Mouse (Mus musculus) MEL (cell line): ENCODE data around the gene Gm20696. TPM values are rescaled to one million over a fixed set of nuclear protein-coding genes. Genes with fewer than 3 reads are reported as not detected.

ENCODE experiments used
- DNase-seq: peaks from one replicate; pipeline ENCODE4 v3.0.0; 2011; ENCODE audit warnings: low read depth, low spot score
- H3K27ac ChIP-seq: 2 replicates; pipeline ENCODE4 v1.5.1; 2012; ENCODE audit warnings: low read depth, mild to moderate bottlenecking, control low read depth, low read length, moderate library complexity; ENCODE audit not compliant: control insufficient read depth
- H3K27me3 ChIP-seq, 2 experiments: fragments of 150-350 bp in 1 of 2; sonication (generic) in 1 of 2; 2 replicates each; pipeline ENCODE4 v1.6.1; 2012; ENCODE audit warnings: low read length in 2 of 2, mild to moderate bottlenecking in 2 of 2, improper control_type of control experiment in 1 of 2, moderate library complexity in 1 of 2; ENCODE audit not compliant: insufficient read depth in 2 of 2, control insufficient read depth in 1 of 2
- H3K36me3 ChIP-seq, 2 experiments: 2 replicates each; pipeline ENCODE4 v1.6.1; 2012 to 2014; ENCODE audit warnings: low read length in 2 of 2, improper control_type of control experiment in 1 of 2, inconsistent platforms in 1 of 2, mild to moderate bottlenecking in 1 of 2; ENCODE audit not compliant: insufficient read depth in 2 of 2, control insufficient read depth in 1 of 2
- H3K4me1 ChIP-seq, 2 experiments: fragments of 150-350 bp in 1 of 2; sonication (generic) in 1 of 2; 2 replicates each; pipeline ENCODE4 v1.6.1; 2012; ENCODE audit warnings: low read length in 2 of 2, improper control_type of control experiment in 1 of 2, mild to moderate bottlenecking in 1 of 2; ENCODE audit not compliant: insufficient read depth in 2 of 2, control insufficient read depth in 1 of 2
- H3K4me3 ChIP-seq, 2 experiments: fragments of 150-350 bp in 1 of 2; sonication (generic) in 1 of 2; 2 replicates each; pipeline ENCODE4 v1.5.1; 2012; ENCODE audit warnings: low read depth in 2 of 2, low read length in 2 of 2, mild to moderate bottlenecking in 2 of 2, moderate library complexity in 2 of 2, control low read depth in 1 of 2, improper control_type of control experiment in 1 of 2; ENCODE audit not compliant: control insufficient read depth in 1 of 2, insufficient read depth in 1 of 2
- H3K79me2 ChIP-seq: 2 replicates; pipeline ENCODE4 v1.6.1; 2012; ENCODE audit warnings: mild to moderate bottlenecking, low read length, moderate library complexity; ENCODE audit not compliant: control insufficient read depth, poor library complexity, insufficient read depth
- H3K9ac ChIP-seq: 2 replicates; pipeline ENCODE4 v1.6.1; 2012; ENCODE audit warnings: low read depth, mild to moderate bottlenecking, control low read depth, low read length, moderate library complexity; ENCODE audit not compliant: control insufficient read depth, poor library complexity, severe bottlenecking
- H3K9me3 ChIP-seq: fragments of 150-350 bp; sonication (generic); replicated peaks from 2 replicates; pipeline ENCODE4 v1.6.1; 2012; ENCODE audit warnings: mild to moderate bottlenecking, low read length, improper control_type of control experiment, moderate library complexity; ENCODE audit not compliant: insufficient read depth
- CHD1 ChIP-seq: IDR thresholded peaks from 2 replicates; pipeline ENCODE4 v1.6.1; 2012; ENCODE audit warnings: low read depth, mild to moderate bottlenecking, inconsistent platforms, low read length, improper control_type of control experiment
- CHD2 ChIP-seq: IDR thresholded peaks from 2 replicates; pipeline ENCODE4 v1.6.1; 2011; ENCODE audit warnings: low read length, improper control_type of control experiment
- CTCF ChIP-seq, 3 experiments: IDR thresholded peaks in 2 of 3; conservative IDR thresholded peaks in 1 of 3; 2 replicates each; pipeline ENCODE4 v1.5.1; 2011 to 2012; ENCODE audit warnings: low read length in 3 of 3, low read depth in 2 of 3, mild to moderate bottlenecking in 2 of 3, improper control_type of control experiment in 1 of 3, inconsistent platforms in 1 of 3, mixed read lengths in 1 of 3, moderate library complexity in 1 of 3; ENCODE audit not compliant: control insufficient read depth in 1 of 3, insufficient read depth in 1 of 3, poor library complexity in 1 of 3, severe bottlenecking in 1 of 3
- E2F4 ChIP-seq: IDR thresholded peaks from 2 replicates; pipeline ENCODE4 v1.6.1; 2011; ENCODE audit warnings: low read depth, low read length, improper control_type of control experiment, borderline replicate concordance
- ELF1 ChIP-seq: IDR thresholded peaks from 2 replicates; pipeline ENCODE4 v1.6.1; 2014; ENCODE audit warnings: low read depth, mild to moderate bottlenecking, inconsistent platforms, low read length, improper control_type of control experiment, moderate library complexity
- EP300 ChIP-seq, 2 experiments: IDR thresholded peaks; 2 replicates each; pipeline ENCODE4 v1.6.1; 2011; ENCODE audit warnings: improper control_type of control experiment in 2 of 2, low read length in 2 of 2, low read depth in 1 of 2, mild to moderate bottlenecking in 1 of 2
- ETS1 ChIP-seq: IDR thresholded peaks from 2 replicates; pipeline ENCODE4 v1.6.1; 2012; ENCODE audit warnings: low read depth, mild to moderate bottlenecking, inconsistent platforms, low read length, improper control_type of control experiment, moderate library complexity
- GABPA ChIP-seq: IDR thresholded peaks from 2 replicates; pipeline ENCODE4 v1.6.1; 2012; ENCODE audit warnings: low read depth, mild to moderate bottlenecking, inconsistent platforms, low read length, improper control_type of control experiment, moderate library complexity
- GATA1 ChIP-seq: IDR thresholded peaks from 2 replicates; pipeline ENCODE4 v1.6.1; 2011; ENCODE audit warnings: low read depth, low read length, improper control_type of control experiment
- HCFC1 ChIP-seq: IDR thresholded peaks from 2 replicates; pipeline ENCODE4 v1.6.1; 2012; ENCODE audit warnings: low read depth, mild to moderate bottlenecking, inconsistent platforms, low read length, improper control_type of control experiment, moderate library complexity
- JUND ChIP-seq: IDR thresholded peaks from 2 replicates; pipeline ENCODE4 v1.6.1; 2011; ENCODE audit warnings: low read depth, mild to moderate bottlenecking, improper control_type of control experiment, low read length
- KAT2A ChIP-seq: conservative IDR thresholded peaks from 2 replicates; pipeline ENCODE4 v1.6.1; 2012; ENCODE audit warnings: low read depth, low read length, improper control_type of control experiment, inconsistent platforms
- MAX ChIP-seq: IDR thresholded peaks from 2 replicates; pipeline ENCODE4 v1.6.1; 2011; ENCODE audit warnings: low read length, improper control_type of control experiment
- MAZ ChIP-seq: IDR thresholded peaks from 2 replicates; pipeline ENCODE4 v1.6.1; 2012; ENCODE audit warnings: low read depth, mild to moderate bottlenecking, inconsistent platforms, low read length, improper control_type of control experiment
- MXI1 ChIP-seq: IDR thresholded peaks from 2 replicates; pipeline ENCODE4 v1.6.1; 2011; ENCODE audit warnings: mild to moderate bottlenecking, low read depth, low read length, improper control_type of control experiment
- MYC ChIP-seq: IDR thresholded peaks from 2 replicates; pipeline ENCODE4 v1.6.1; 2011; ENCODE audit warnings: low read depth, mild to moderate bottlenecking, low read length, improper control_type of control experiment, moderate library complexity
- NELFE ChIP-seq: IDR thresholded peaks from 2 replicates; pipeline ENCODE4 v1.6.1; 2011; ENCODE audit warnings: low read depth, low read length, improper control_type of control experiment
- POLR2AphosphoS2 ChIP-seq: IDR thresholded peaks from 2 replicates; pipeline ENCODE4 v1.6.1; 2011; ENCODE audit warnings: low read length, improper control_type of control experiment
- POLR2AphosphoS5 ChIP-seq: IDR thresholded peaks from 2 replicates; pipeline ENCODE4 v1.6.1; 2012; ENCODE audit warnings: low read depth, borderline replicate concordance, mild to moderate bottlenecking, inconsistent platforms, low read length, moderate library complexity, mixed read lengths
- RAD21 ChIP-seq: IDR thresholded peaks from 2 replicates; pipeline ENCODE4 v1.6.1; 2011; ENCODE audit warnings: mild to moderate bottlenecking, low read depth, low read length, improper control_type of control experiment
- RCOR1 ChIP-seq: IDR thresholded peaks from 2 replicates; pipeline ENCODE4 v1.6.1; 2012; ENCODE audit warnings: low read depth, mild to moderate bottlenecking, inconsistent platforms, low read length, improper control_type of control experiment
- SIN3A ChIP-seq: IDR thresholded peaks from 2 replicates; pipeline ENCODE4 v1.6.1; 2012; ENCODE audit warnings: low read length, improper control_type of control experiment, inconsistent platforms
- SMC3 ChIP-seq: IDR thresholded peaks from 2 replicates; pipeline ENCODE4 v1.6.1; 2011; ENCODE audit warnings: low read depth, low read length, improper control_type of control experiment
- TAL1 ChIP-seq: IDR thresholded peaks from 2 replicates; pipeline ENCODE4 v1.6.1; 2012; ENCODE audit warnings: mild to moderate bottlenecking, inconsistent platforms, low read length, moderate library complexity, mixed read lengths
- TBP ChIP-seq: IDR thresholded peaks from 2 replicates; pipeline ENCODE4 v1.8.0; 2011; ENCODE audit warnings: low read depth, low read length, improper control_type of control experiment
- TCF12 ChIP-seq: IDR thresholded peaks from 2 replicates; pipeline ENCODE4 v1.6.1; 2014; ENCODE audit warnings: low read depth, mild to moderate bottlenecking, inconsistent platforms, low read length, improper control_type of control experiment, moderate library complexity
- UBTF ChIP-seq: IDR thresholded peaks from 2 replicates; pipeline ENCODE4 v1.6.1; 2012; ENCODE audit warnings: low read depth, mild to moderate bottlenecking, inconsistent platforms, low read length, improper control_type of control experiment, moderate library complexity, borderline replicate concordance; ENCODE audit not compliant: insufficient read depth
- USF1 ChIP-seq: IDR thresholded peaks from 2 replicates; pipeline ENCODE4 v1.6.1; 2014; ENCODE audit warnings: low read depth, mild to moderate bottlenecking, inconsistent platforms, low read length, improper control_type of control experiment, moderate library complexity
- ZC3H11A ChIP-seq: IDR thresholded peaks from 2 replicates; pipeline ENCODE4 v1.6.1; 2012; ENCODE audit warnings: low read depth, mild to moderate bottlenecking, inconsistent platforms, low read length, improper control_type of control experiment
- polyA plus RNA-seq, 2 experiments: library from polyadenylated mRNA; stranded (reverse) in 1 of 2; unstranded in 1 of 2; fragments of >175 nt in 1 of 2; fragments of >200 nt in 1 of 2; gene quantifications; 2 replicates each; pipeline versions ENCODE4 v1.2.1 to v1.2.4; 2012; ENCODE audit warnings: low replicate concordance in 2 of 2, low read depth in 1 of 2; ENCODE audit not compliant: insufficient read length in 2 of 2, insufficient read depth in 1 of 2, missing spikeins in 1 of 2
- total RNA-seq: library from RNA; depleted of rRNA; stranded (reverse); fragments of 300-350 nt; gene quantifications from 2 replicates; pipeline ENCODE4 v1.2.3, GENCODE M21; 2012

Gene Gm20696
- total and polyA plus RNA-seq, 3 experiments = 0.07 to 0.39 TPM; not detected in 1

- Histone ChIP-seq H3K27me3 (no peaks in the 10 kb centered on the region), H3K27ac (no peak overlapping the region), H3K79me2 (no peaks in the 10 kb centered on the region), H3K4me1 (peaks cover 8 to 10% of the 10 kb centered on the region in 2 experiments; a peak in 3 of 4 replicates), H3K36me3 (peaks cover 0 to 19% of the 10 kb centered on the region in 2 experiments; a peak in 2 of 4 replicates), H3K9ac (no peak overlapping the region), H3K4me3 (no peak overlapping the region), H3K9me3 (no peaks in the 10 kb centered on the region)
- DNase-seq = no peak
- TF ChIP-seq NELFE (no peak), MAZ (no peak), UBTF (no peak), HCFC1 (no peak), MAX (no peak), POLR2AphosphoS5 (no peak), RCOR1 (no peak), POLR2AphosphoS2 (no peak), MXI1 (no peak), JUND (no peak), MYC (no peak), CHD2 (no peak), GABPA (no peak), E2F4 (no peak)
Measured at GRCm38 (mm10) chr6:99496114-99496513, 170.5 kb downstream of the Gm20696 start.

DNA sequence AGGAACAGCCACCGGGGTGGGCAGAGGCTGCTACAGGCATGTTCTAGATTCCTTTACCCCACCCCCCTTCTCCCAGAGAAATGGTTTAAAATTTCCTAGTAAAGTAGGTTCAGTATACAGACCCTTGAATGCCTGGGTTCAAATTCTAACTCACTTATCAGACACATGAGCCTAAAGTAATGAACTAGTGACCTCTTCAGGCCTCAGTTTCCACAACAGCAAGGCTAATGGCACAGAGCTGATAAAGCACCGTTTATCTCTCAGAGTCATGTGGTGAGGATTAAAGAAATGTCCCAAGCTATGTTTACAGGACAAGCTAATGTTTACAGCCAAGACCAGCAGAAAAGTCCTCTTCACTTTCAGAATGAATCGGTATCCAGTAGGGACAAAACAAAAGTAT is 173.7 kb downstream of the Gm20696 start:
- Histone ChIP-seq H3K27me3 (no peaks in the 10 kb centered on the region), H3K9me3 (no peaks in the 10 kb centered on the region), H3K4me3 (no peak overlapping the region), H3K36me3 (peaks cover 0 to 29% of the 10 kb centered on the region in 2 experiments; a peak in 2 of 4 replicates), H3K4me1 (peaks cover 8 to 23% of the 10 kb centered on the region in 2 experiments), H3K9ac (no peak overlapping the region), H3K79me2 (no peaks in the 10 kb centered on the region), H3K27ac (no peak overlapping the region)
- peak; percentile 38 for DNase-seq
- TF ChIP-seq MYC (0 out of 2 replicates have a peak, but pooled peaks have one; percentile 24), RAD21 (peak; percentile 69), TAL1 (0 out of 2 replicates have a peak, but pooled peaks have one; percentile 4), HCFC1 (no peak), TBP (no peak), ELF1 (no peak), SMC3 (peak; percentile 47), GATA1 (peak; percentile 73), MAZ (no peak), EP300 (IDR thresholded peaks at IDR 0.05; ENCODE audit: low read depth in 1 of 2, low read length in 2 of 2) (peak; percentile 33 to 38; a peak in 2 of 4 replicates), CHD1 (no peak), SIN3A (peak; percentile 54; the same call in 1 of the 2 replicates), ZC3H11A (peak; percentile 50), CTCF (IDR thresholded peaks at IDR 0.05 in 2 of 3, conservative IDR thresholded peaks at IDR 0.05 in 1 of 3; ENCODE audit: control insufficient read depth in 1 of 3, insufficient read depth in 1 of 3, low read depth in 2 of 3, low read length in 3 of 3, poor library complexity in 1 of 3, severe bottlenecking in 1 of 3) (peak in 2 of 3 experiments; percentile 12 to 54; a peak in 3 of 6 replicates), KAT2A (no peak), MXI1 (0 out of 2 replicates have a peak, but pooled peaks have one; percentile 45), USF1 (peak; percentile 62; the same call in 1 of the 2 replicates), ETS1 (0 out of 2 replicates have a peak, but pooled peaks have one; percentile 14), TCF12 (0 out of 2 replicates have a peak, but pooled peaks have one; percentile 36)
